Mouse (Mus musculus) erythroblast, adult 5-6 weeks (primary cell): Measurements from ENCODE around the gene Cacna1d. TPM values are rescaled to one million over a fixed set of nuclear protein-coding genes. Genes with fewer than 3 reads are reported as not detected.

Source experiments
- ATAC-seq: replicated peaks from 2 replicates; pipeline ENCODE4 v1.8.0; 2016; ENCODE audit warnings: moderate number of reproducible peaks, mild to moderate bottlenecking, moderate TSS enrichment, inconsistent platforms; ENCODE audit not compliant: poor library complexity, low FRiP score, severe bottlenecking
- total RNA-seq, 2 experiments: library from RNA; stranded (forward) in 1 of 2; stranded (reverse) in 1 of 2; fragments of 150-400 nt in 1 of 2; fragments of 200-764, 138-1000 nt in 1 of 2; gene quantifications; 2 replicates each; pipeline versions ENCODE4 v1.2.3 to v1.2.4; 2015 to 2017; ENCODE audit warnings: low replicate concordance in 2 of 2

Gene Cacna1d
- total RNA-seq, 2 experiments from 2014 or later, result 0.17 TPM; not detected in 1

DNA sequence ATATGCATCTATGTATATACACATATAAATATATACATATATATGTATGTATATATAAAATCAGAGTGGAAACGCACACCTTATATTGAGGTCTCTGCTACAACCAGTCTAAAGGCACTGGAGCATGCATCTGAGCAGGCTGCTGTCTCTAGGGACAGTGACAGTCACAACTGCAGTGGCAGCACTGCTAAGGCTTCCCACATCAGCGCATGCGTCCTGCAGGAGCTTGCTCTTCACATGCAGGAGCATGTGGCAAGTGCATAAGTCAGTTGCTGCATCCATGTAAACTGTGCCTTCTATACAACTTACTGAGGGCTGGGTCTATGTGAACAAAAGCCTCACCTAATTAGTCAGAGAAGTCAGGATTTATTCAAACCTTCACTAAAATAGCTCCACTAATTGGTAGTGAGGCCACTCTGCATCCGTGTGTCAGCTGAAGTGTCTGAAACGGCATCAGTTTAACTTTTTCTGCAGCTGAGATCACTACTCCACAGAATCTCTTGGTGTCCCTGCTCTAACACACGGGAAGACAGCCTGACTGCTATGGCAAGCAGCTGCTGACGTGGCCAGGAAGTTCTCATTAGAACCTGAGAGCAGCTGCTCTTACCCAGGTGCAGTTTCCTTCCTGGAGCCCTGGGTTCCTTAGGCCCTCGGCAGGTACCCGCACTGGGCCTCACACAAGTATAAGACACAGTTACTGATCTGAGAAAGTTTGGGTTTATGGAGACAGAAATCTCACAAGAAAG, 199.7 kb downstream of the Cacna1d start:
- no peak for ATAC-seq

DNA sequence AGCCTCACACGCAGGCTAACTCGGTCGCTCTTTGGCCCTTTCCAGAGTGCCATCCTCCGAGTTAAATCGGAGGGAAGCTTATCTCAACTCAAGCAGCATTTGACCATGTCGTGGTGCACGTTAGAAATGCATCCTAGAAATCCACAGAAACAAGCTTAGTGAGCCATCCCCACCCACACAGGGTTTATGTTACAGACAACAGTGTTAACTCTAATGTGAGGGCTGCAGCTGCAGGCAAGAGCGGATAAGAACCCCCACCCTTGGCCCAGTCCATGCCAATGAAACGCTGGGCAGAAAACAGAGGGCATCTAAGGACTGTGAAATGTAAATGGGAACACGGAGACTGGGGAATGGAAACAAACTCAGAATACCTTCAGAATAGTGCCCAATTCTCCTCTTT, 206.8 kb downstream of the Cacna1d start:
- no peak for ATAC-seq

DNA sequence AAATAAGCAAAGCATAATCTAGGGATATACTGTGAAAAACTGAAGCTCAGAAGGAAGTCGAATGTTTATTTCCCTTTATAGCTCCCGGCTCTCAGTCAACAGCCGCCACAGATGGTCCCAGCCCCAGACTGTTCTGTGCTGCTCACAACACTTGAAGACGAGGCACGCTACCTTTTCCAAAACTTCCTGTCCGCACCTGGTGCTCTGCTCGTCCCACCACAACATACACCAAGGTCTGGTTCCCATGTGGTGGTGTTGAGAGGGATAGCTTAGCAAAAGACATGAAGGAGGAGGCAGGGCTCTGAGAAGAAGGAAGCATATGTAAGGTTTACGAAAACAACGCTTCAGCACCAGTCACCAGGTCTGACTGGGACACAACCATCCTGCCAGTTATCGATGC, 207.2 kb downstream of the Cacna1d start:
- no peak for ATAC-seq

DNA sequence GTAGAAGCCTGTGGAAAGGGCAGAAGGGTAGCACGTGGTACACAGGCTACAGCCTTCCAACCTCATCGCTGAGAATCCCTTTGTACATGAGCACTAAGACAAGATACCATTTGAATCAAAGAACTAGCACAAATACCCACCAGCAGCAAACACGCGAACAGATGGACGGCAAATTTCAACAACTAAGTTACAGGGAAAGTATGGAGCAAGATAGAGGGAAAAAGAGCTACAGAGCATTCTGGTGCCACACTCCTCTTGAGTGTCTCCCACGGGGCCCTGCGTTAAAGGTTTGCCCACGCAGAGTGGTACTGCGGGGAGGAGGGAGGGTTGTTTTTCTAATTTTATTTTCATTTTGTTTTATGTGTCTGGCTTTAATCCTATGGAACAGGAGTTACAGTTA, 215.7 kb downstream of the Cacna1d start:
- no peak for ATAC-seq

DNA sequence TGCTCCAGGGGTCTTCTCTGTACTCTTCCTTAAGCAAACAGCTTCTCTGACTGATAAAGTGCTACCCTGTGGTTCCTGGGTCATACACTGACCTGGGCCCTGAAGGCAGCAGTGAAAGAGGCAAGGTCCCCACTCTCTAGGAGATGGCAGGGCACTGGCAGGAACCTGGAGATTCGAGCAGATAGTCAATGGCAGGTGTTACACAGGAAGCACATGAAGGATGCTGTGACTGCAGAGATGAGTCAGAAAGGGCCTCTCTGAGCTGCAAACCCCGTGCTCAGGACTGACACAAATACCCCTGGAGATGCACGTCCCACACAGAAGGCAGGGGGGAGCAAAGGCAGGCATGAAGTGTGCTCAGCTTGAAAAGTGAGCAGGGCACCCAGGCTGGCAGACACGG, 218.3 kb downstream of the Cacna1d start:
- no peak for ATAC-seq

DNA sequence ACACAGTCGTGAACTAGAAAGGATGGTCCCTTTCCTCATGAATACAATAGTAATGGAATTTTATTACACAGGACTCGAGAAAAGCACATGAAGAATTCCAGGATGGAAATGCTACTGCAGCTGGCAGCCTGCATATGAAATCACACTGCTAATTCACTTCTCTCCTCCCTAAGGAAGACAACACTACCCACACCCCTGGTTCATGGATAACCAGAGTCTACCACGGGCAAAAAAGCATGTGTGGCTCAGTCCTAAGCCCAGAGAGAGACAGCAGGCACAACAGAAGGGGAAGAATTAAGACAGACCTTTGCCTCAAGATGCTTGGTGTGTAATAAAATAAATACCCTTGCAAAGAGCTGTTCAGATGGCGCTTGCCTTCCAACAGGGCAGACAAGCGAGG, 218.7 kb downstream of the Cacna1d start:
- ATAC-seq, result no peak

DNA sequence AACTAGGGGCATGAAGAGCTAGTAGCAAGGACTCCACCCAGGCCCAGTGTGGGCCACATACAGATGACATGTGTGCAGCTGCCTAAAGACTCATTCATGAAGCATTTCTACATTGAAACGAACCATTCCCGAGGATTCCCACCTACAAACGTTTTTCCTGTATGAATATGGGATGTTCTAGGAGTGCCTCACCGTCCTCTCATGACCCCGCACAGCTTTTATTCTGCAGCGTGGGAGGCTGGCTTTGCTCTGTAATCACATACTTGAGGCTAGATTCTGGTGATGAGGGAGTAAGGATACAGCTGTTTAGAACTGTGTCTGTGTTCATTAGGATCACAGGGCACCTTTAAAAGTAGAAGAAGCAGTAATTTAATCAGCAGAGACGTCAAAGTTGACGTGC, 219.4 kb downstream of the Cacna1d start:
- ATAC-seq, result no peak

DNA sequence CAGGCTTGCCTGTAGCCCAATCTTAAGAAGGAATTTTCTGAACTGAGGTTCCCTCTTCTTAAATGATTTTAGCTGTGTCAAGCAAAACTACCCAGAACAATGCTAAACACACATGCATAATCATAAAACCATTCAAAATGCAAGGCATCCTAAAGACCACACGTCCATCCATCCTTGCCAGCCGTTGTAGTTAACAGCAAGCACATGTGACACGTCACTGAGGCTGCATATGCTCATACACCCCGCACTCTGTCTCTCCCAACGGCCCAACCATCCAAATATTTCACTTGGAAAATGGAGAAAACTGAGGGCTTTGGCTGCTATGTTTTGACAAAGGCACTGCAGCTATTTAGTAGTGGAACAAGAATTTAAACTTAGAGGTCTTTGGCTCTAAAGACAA, 220.9 kb downstream of the Cacna1d start:
- ATAC-seq, result no peak

DNA sequence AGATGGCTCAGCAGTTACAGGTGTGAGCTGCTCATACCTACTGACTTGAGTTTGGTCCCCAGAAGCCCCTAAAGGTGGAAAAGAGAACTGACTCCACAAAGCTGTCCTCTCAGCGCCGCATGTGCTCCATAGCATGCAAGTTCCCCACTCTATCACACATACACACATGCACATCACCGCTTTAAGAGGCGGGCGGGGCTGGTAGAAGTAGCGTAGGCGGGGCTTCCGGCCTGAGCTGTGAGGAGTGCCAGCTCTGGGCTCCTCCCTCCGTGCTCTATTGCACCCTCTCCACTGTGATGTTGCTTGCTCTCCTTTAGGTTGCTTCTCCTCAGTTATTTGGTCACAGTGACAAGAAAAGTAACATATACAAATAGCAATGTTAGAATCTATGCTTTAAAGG, 225.5 kb downstream of the Cacna1d start:
- ATAC-seq, result peak; percentile 91

DNA sequence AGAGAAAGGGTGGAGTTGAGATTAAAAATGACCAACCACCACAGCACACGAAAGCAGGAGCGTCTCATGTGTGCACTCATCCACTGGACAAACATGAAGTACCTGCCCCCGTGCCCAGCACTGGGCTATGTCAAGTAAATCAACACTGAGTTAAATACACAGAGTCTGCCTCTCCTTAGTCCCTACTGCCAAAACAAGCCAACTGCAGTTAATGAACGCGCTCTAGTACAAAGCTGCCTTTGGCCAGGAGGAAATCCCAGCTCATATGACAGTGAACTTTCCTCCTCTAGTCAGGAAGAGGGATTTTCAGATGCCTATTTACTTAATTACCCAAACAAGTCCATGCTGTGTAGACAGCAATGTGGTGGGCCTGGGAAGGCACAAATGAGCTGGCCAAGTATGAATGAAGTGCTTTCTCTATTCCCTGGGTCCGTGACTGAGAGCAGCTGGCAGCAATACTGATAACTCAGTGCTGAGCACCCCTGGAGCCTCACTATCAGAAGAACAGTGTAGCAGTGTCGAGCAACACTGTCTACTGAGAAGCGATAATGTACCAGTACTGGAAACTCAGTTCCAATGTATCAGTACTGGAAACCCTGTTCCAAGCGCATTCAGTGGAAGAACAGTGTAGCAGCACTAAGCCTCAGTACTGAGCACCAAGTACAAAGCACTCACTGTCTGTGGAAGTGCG, 229.5 kb downstream of the Cacna1d start:
- no peak for ATAC-seq

DNA sequence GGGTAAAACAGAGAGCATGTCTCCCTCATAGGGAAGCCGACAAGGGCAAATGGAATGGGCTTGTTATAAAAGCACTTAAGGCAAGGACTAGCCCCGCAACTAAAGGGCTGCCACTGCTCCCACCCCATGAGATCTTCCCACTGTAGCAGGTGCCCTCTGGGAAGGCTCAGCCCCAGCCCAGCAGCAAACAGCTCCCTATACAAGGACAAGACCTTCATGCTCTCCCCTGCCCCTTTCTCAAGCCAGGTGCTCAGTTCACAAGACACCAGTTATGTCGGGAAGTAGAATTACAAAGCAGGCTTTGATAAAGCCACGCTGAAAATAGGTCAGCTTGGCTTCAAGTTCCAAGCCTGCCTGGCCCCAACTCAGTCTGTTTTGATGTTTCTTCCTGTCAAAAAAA, 233.6 kb downstream of the Cacna1d start:
- ATAC-seq, result no peak

DNA sequence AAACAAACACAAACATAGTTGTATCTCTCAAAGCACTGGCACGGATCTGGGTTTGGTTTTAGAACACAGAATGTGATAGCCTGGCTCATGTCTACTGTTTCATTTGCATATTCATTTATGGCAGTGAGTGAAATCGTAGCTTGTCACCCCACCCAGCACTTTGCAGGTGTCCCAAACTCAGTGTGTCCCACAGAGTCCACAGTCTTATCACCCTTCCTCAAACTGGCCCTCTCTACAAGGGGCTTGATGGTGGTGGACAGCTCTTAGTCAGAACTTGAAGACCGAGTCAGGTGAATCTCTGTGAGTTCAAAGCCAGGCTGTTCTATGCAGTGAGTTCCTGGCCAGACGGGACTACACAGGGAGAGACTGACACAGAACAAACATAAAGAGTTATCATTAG, 234.8 kb downstream of the Cacna1d start:
- ATAC-seq, result no peak

DNA sequence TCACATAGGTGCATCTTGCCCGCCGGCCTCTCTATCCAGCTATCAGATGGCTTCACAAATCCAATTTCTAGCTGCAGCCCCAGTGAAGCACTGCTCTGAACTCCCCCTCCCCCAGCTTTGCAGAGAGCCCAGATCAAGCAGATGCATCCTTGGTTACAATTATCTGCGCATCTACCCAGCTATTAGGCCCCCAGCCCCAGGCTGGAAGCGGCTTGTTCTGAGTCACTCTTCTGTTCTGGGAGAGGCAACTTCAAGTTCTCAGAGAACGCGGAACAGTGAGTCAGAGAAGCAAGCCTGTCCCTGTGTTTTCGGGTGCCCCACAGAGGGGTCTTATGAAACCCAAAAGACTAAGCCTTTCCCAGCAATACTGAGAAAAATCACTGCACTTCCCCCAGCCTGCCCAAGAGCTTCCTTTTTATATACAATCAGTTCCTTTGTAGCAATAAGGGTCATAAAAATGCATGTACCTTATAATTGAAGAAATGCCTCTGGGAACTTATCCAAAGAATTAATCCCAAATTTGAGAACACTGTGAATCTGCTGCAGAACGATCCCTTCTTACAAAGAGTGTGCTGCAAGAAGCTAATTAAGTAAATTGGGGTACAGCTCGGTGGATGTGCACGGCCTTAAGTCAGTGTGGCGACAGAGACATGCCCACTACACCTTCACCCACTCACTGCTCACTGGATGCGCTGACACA, 235.4 kb downstream of the Cacna1d start:
- no peak for ATAC-seq

DNA sequence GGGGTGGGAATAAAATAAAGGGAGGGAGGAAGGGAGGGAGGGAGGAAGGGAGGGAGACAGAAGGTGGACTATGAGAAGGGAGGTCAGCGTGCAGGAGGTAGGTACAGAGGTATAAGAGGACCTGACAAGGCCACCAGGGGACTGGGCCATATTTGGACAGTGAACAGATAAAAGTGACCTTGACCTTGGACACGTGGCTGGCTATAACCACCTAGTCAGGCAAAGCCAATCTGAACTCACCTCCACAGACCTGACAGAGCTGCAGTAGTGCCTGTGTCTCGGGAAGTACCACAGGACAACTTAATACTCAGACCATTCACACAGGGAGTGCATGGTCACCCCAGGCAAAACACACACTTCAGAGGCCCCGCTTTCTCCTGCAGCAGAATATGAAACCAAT, 236.5 kb downstream of the Cacna1d start:
- no peak for ATAC-seq

DNA sequence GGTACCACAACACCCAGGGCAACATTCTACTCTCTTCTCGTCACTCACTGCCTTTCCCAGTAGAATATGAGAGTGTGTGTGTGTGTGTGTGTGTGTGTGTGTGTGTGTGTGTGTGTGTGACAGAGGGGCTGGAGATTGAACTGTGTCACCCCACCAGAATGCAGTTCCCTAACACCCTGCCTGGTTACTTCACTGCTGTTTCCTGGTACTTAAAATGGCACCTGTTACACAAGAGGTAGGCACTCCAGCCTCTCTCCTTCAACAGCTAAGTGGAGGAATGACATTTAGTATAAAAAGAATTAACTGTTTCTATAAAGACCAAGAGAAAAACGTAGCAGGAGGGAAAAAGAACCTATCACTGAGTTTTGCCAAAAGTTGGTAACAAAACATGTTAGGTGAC, 238.4 kb downstream of the Cacna1d start:
- no peak for ATAC-seq

DNA sequence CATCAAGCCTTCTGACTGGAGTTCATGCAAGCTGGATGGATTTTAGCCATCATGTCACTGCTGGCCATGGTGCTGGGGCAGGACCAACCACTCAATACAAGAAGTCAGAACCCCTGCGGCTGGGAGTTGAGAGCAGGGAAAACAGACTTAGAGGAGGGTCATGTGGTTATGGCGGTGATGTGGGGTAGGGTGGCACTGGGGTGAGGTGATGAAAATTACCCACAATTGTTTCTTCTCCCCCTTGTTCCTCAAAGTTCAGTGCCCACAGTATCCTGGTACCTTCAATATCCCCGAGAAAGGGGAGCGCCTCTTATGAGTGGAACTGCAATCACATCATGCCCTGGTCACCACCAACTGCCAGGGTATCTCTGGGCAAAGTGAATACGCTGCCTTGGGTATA, 239.9 kb downstream of the Cacna1d start:
- ATAC-seq, result no peak

DNA sequence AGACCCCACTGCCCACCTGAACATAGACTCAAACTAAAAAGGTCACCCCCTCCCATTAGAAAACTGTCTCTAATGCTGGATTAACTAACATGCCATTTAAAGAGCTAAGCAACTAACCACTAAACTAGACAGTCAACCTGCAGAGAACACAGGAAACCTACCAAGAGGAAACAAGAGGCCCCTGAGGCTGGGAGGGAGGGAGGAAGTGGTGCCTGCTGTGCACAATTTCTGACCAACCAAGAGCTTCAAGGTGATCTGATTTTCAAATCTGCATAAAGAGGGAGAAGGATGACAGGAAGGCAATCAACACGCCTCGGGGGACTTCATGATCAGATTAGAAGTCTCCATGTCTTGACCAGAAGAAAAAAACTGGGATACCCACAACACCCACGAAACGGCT, 241.7 kb downstream of the Cacna1d start:
- no peak for ATAC-seq

DNA sequence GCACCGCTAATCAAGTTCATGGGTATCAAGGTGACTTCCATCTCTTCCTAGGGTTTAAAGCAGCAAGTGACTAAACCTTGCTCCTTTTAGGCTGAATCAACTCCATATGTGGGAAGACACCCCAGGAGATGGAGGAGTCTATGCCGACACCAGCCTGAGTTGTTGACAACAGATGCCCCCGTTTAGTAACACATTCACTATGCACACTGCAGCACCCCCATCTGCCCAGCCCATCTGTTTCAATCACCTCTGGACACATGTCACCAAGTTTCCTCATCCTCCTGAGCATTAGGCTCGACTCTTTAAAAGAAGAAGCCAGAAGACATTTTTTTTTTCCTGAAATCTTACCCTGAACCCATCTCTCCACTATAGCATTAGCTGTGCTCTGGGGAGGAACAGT, 242.4 kb downstream of the Cacna1d start:
- no peak for ATAC-seq

DNA sequence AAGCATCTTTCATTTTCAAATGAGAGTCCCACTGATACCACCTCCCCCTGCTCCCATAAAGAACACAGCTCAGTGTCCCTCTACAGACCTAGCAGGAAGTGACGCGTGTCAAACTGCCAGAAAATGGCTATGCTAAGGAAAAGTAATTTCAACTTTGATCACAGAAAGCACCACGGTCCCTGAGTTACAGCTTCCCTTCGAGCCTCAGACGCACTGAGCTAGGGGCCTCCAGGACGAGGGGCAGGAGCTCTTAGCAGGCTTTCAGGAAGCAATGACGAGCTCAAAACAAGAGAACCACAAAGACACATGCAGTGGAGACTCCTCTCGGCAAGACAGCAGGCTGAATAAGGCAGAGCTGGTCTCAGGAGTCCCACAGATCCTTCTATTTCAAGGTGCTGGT, 243.1 kb downstream of the Cacna1d start:
- no peak for ATAC-seq

DNA sequence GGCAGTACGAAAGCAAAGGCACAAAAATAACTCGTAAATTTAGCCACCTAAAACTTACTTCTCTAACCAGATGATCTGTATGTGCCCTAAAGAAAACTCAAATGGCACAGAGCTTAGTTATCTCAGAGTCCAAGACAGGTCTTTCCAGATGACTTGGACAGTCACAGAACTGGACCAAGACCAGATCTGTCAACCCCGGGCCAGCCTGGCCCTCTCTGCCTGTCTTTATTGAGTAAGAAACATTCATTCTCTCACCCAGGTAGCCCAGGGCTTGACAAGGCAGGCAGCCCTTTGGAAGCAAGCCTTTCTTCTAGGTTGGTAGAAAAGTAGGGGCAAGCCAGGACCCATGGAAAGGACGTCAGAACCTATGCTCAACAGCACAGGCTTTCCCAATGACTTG, 243.6 kb downstream of the Cacna1d start:
- ATAC-seq, result no peak

DNA sequence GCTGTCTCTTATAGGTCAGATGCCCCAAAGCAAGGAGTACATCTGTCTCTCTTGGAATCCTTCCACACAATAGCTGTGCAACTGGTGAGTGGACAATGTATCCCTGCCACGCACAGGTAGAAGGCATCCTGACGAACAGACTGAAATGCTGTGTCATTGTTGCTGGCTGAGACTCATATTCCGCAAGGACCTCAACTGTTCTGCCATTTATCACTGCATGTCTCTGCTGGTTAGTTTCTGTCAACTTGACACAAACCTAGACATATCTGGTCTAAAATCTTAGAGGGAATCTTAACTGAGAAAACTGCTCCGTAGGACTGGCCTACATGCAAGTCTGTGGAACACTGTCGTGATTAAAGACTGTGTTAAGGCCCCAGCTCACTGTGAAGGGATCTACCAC, 246.5 kb downstream of the Cacna1d start:
- no peak for ATAC-seq
